Mouse (Mus musculus): Measurements from ENCODE around the gene Abcd3.

The Abcd3 gene

GRCm38 (mm10) chr3:121712222-121712621 is 102.9 kb downstream of the Abcd3 start:
- no peak for DNase-seq (ENCODE audit: low read depth, low spot score)

GRCm38 (mm10) chr3:121710894-121711531 is 104.1 kb downstream of the Abcd3 start:
- no peak for DNase-seq (ENCODE audit: low read depth, low spot score)

All from forelimb bud, embryonic 11.5 days (tissue).